ENCODE assay signal across 8 mouse cellular contexts in genomic region chr17:7945117-7946052, GRCm38 (mm10). TPM values are rescaled to one million over a fixed set of nuclear protein-coding genes. Genes with fewer than 3 reads are reported as not detected.
DNase-seq lines count a peak whose midpoint lies in the region; ATAC-seq and TF ChIP-seq lines count a peak whose summit lies in the region.
"Not testable (repeated sequence)": the region's sequence is repeated elsewhere in the genome, so short reads cannot be mapped to it uniquely, and the experiment has no call there.

Rsph3a (plus strand) TSS chr17:7945614.

- not testable (repeated sequence) for H3K36me3 ChIP-seq in embryonic facial prominence, embryonic 14.5 days (ENCODE audit: control insufficient read depth, insufficient read depth, low read length); heart, adult 2 months (ENCODE audit: control insufficient read depth, insufficient read depth, low read length); kidney, adult 2 months (ENCODE audit: control insufficient read depth, insufficient read depth, low read length); limb, embryonic 12.5 days; midbrain, embryonic 14.5 days (ENCODE audit: control insufficient read depth, insufficient read depth, low read length)

- TF ChIP-seq POLR2A in heart, adult 2 months (IDR thresholded peaks at IDR 0.05; ENCODE audit: insufficient read depth, low read depth, low read length) = peak; percentile 52; the same call in 1 of the 2 replicates
- not testable (repeated sequence) for TF ChIP-seq POLR2A in kidney, adult 2 months (IDR thresholded peaks at IDR 0.05; ENCODE audit: low read depth, low read length)

- intact Hi-C loops in heart, adult 2 months (cut with DNase I) = not testable (repeated sequence)

- TF ChIP-seq CTCF in heart, adult 2 months (IDR thresholded peaks at IDR 0.05) = peak; percentile 19; the same call in 1 of the 2 replicates
- not testable (repeated sequence) for TF ChIP-seq CTCF in kidney, adult 2 months (conservative IDR thresholded peaks at IDR 0.05; ENCODE audit: insufficient read depth, insufficient read length, low read depth, low read length)

- peak within 1 kb of the TSS; percentile 55 for H3K4me3 ChIP-seq in embryonic facial prominence, embryonic 14.5 days (ENCODE audit: low read depth, low read length)
- peak within 1 kb of the TSS; percentile 61 for H3K4me3 ChIP-seq in heart, adult 2 months
- H3K4me3 ChIP-seq in kidney, adult 2 months (ENCODE audit: insufficient read depth, low read depth, low read length) = peak within 1 kb of the TSS; percentile 94
- H3K4me3 ChIP-seq in limb, embryonic 12.5 days (replicated peaks) = peak within 1 kb of the TSS; percentile 54
- H3K4me3 ChIP-seq in midbrain, embryonic 14.5 days (replicated peaks; ENCODE audit: low read depth, low read length) = peak within 1 kb of the TSS; percentile 48

- peak within 1 kb of the TSS; percentile 63 for H3K9ac ChIP-seq in embryonic facial prominence, embryonic 14.5 days (ENCODE audit: low read depth, low read length)
- peak within 1 kb of the TSS; percentile 85 for H3K9ac ChIP-seq in heart, adult 2 months (ENCODE audit: low read depth, low read length)
- H3K9ac ChIP-seq in limb, embryonic 12.5 days (replicated peaks) = peak within 1 kb of the TSS; percentile 60
- H3K9ac ChIP-seq in midbrain, embryonic 14.5 days (replicated peaks; ENCODE audit: low read length) = peak within 1 kb of the TSS; percentile 59

- WGBS in embryonic facial prominence, embryonic 14.5 days = 3% methylated on average over 39 of the region's 58 CpGs
- 3% methylated on average over 55 of the region's 58 CpGs for WGBS in heart, adult 2 months
- 2% methylated on average over 58 of the region's 58 CpGs for WGBS in kidney, adult 2 months
- 3% methylated on average over 49 of the region's 58 CpGs for WGBS in limb, embryonic 12.5 days
- WGBS in midbrain, embryonic 14.5 days = 3% methylated on average over 57 of the region's 58 CpGs

- not testable (repeated sequence) for H3K79me2 ChIP-seq in heart, adult 2 months (replicated peaks; ENCODE audit: control insufficient read depth, insufficient read depth, low read length)

- H3K27me3 ChIP-seq in embryonic facial prominence, embryonic 14.5 days (replicated peaks; ENCODE audit: control insufficient read depth, insufficient read depth, low read length); heart, adult 2 months (ENCODE audit: control insufficient read depth, insufficient read depth, low read length); kidney, adult 2 months (replicated peaks; ENCODE audit: control insufficient read depth, insufficient read depth, low read length); limb, embryonic 12.5 days; midbrain, embryonic 14.5 days (ENCODE audit: control insufficient read depth, insufficient read depth, low read length): not testable (repeated sequence)

- TF ChIP-seq EP300 in heart, adult 2 months (IDR thresholded peaks at IDR 0.05; ENCODE audit: insufficient read depth, low read depth, low read length) = not testable (repeated sequence)

- H3K4me1 ChIP-seq in embryonic facial prominence, embryonic 14.5 days (ENCODE audit: control insufficient read depth, insufficient read depth, low read length); heart, adult 2 months (ENCODE audit: control insufficient read depth, insufficient read depth, low read length); kidney, adult 2 months (ENCODE audit: control insufficient read depth, insufficient read depth, low read length); limb, embryonic 12.5 days (replicated peaks); midbrain, embryonic 14.5 days (ENCODE audit: control insufficient read depth, insufficient read depth, low read length): not testable (repeated sequence)

- H3K27ac ChIP-seq in embryonic facial prominence, embryonic 14.5 days (replicated peaks; ENCODE audit: low read depth, low read length) = peak within 1 kb of the TSS; percentile 86
- peak within 1 kb of the TSS; percentile 81 for H3K27ac ChIP-seq in heart, adult 2 months
- H3K27ac ChIP-seq in kidney, adult 2 months (ENCODE audit: insufficient read depth, low read depth, low read length) = peak within 1 kb of the TSS; percentile 95
- peak within 1 kb of the TSS; percentile 89 for H3K27ac ChIP-seq in limb, embryonic 12.5 days
- peak within 1 kb of the TSS; percentile 89 for H3K27ac ChIP-seq in midbrain, embryonic 14.5 days (replicated peaks; ENCODE audit: low read depth, low read length)

- peak; percentile 98 for ATAC-seq in embryonic facial prominence, embryonic 14.5 days (ENCODE audit: low read depth)
- peak; percentile 98 for ATAC-seq in limb, embryonic 12.5 days (ENCODE audit: insufficient number of reproducible peaks, insufficient read depth, low FRiP score, low TSS enrichment, low read depth)
- ATAC-seq in midbrain, embryonic 14.5 days (ENCODE audit: low FRiP score, low TSS enrichment) = peak; percentile 98

- peak; percentile 94 for DNase-seq in 3134 (ENCODE audit: extremely low read depth, insufficient read length, low spot score)
- peak; percentile 65 to 71 for DNase-seq in adrenal gland, postnatal 4 days (ENCODE audit: low spot score in 2 of 2)
- peak; percentile 94 for DNase-seq in embryonic facial prominence, embryonic 14.5 days (ENCODE audit: low spot score)
- peak; percentile 85 to 91 for DNase-seq in heart, adult 2 months
- peak; percentile 94 for DNase-seq in kidney, adult 2 months
- DNase-seq in midbrain, embryonic 14.5 days = peak; percentile 93
- DNase-seq in spleen, adult 12 weeks (ENCODE audit: low spot score) = peak; percentile 68

- peak within 1 kb of the TSS; percentile 59 for H3K4me2 ChIP-seq in embryonic facial prominence, embryonic 14.5 days (ENCODE audit: low read depth, low read length)
- H3K4me2 ChIP-seq in limb, embryonic 12.5 days = peak within 1 kb of the TSS; percentile 61
- H3K4me2 ChIP-seq in midbrain, embryonic 14.5 days (ENCODE audit: low read length) = peak within 1 kb of the TSS; percentile 60

- H3K9me3 ChIP-seq in embryonic facial prominence, embryonic 14.5 days (ENCODE audit: control insufficient read depth, low read length); limb, embryonic 12.5 days; midbrain, embryonic 14.5 days (ENCODE audit: control insufficient read depth, low read length): not testable (repeated sequence)

RNA-seq across cellular contexts. Expression of gene Rsph3a, which starts in this region (rescaled TPM):
- total RNA-seq in adrenal gland, postnatal 4 days (2021) = 10 to 100 TPM; 41.7 to 44.3 TPM
- polyA plus RNA-seq in embryonic facial prominence, embryonic 14.5 days (2014; fragmentation: Nextera tagmentation; extraction: Ambion mirVana) = 51.8 and 55.6 TPM in 2 replicates
- total RNA-seq in heart, adult 2 months (2021) = 10 to 100 TPM; 26.6 to 38.7 TPM
- 33.5 and 58.5 TPM in 2 replicates for polyA plus RNA-seq in heart, adult 2 months (2012; rRNA removed)
- polyA plus RNA-seq in kidney, adult 2 months (2012; rRNA removed) = 77.2 and 85.9 TPM in 2 replicates
- polyA plus RNA-seq in limb, embryonic 12.5 days (2016; fragmentation: Nextera tagmentation; extraction: Ambion mirVana) = 46.9 and 52.0 TPM in 2 replicates
- 83.9 and 84.0 TPM in 2 replicates for polyA plus RNA-seq in midbrain, embryonic 14.5 days (2014; fragmentation: Nextera tagmentation; extraction: Ambion mirVana)

Comparison
In these comparisons a context has a peak if more than half of its experiments do, and no peak if none do; other contexts are left out.
1. Peak in every context shown above with its lines: DNase-seq, ATAC-seq, H3K4me3 ChIP-seq and H3K27ac ChIP-seq.